Mouse (Mus musculus) pancreas, adult 10 weeks (tissue): ENCODE data around the gene Panx3. TPM values are rescaled to one million over a fixed set of nuclear protein-coding genes. Genes with fewer than 3 reads are reported as not detected.

Source experiments
- polyA plus RNA-seq: library from polyadenylated mRNA; stranded (reverse); fragments of 350-450 nt; fragmentation: Illumina TruSeq; extraction: RNeasy Lipid Tissue Mini Kit (QIAGEN cat#74804); gene quantifications from one replicate; pipeline ENCODE4 v1.2.3, GENCODE M21; 2015; ENCODE audit warnings: low read depth, low replicate concordance; ENCODE audit not compliant: insufficient read depth

Gene Panx3
- not detected for polyA plus RNA-seq

GRCm38 (mm10) chr9:37669115-37669514 lies at the start of gene Panx3:
TSS of gene Panx3 (minus strand) at chr9:37669235.

DNA sequence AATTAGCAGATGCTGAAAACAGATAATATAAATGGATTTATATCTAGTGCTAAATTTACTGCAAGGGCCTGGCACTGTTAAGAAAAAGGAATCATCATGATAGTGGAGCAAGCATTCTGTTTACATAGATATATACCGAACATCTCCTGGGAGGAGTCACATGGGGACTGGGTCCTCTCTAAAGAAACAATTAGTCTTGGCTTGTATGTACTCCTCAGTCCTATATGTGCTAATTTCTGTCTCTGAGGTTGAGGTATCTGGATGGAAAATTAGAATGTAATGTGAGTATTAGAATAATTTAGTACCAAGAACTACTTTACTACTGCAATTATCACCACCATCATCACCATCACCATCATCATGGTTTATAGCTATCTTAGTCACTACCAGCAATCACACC lies 47.1 kb upstream of the Panx3 start, which contains the start of gene Olfr160:
Olfr160 (minus strand) TSS at position 101 of the 400 bp plus-strand sequence.

GRCm38 (mm10) chr9:37656931-37657481 lies 12.0 kb downstream of the Panx3 start, which contains the start of gene Tbrg1:
TSS of gene Tbrg1 (minus strand) at chr9:37657312.

DNA sequence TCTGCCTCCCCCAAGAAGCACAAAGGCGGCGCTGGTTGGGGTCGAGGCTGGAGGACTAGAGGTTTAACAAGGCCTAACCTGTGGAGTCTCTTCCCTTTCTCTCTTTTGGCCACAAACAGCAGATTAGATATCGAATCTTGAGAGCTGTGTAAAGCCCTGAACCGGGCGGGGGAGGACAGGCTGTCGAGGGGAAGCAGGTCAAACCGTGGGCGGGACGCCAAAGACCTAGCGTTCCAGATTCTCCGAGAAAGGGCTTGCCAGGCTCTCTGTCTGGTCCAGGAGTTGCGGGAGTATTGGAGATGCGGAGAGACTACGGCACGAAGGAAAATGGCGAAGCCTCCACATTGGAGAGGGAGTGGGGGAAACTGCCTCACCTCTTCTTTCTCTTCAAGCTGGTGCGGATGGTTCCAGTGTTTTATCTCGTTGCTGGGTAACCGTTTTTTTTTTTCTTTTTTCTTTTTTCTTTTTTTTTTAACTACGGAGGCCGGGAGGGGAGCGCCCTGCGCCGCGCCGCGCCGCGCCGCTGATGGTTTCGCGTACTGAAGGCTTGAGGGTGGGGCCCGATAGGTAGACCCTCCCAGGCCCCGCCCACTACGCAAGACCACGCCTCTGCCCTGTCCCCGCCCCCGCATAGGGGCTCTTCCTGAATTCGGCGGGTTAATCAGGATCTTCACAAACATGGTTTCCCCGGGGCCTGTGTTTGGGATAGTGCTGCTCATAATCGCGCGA lies 55.7 kb downstream of the Panx3 start, which contains the start of gene Spa17:
Spa17 (minus strand) TSS at position 541 of the 729 bp plus-strand sequence.

Other genes starting within 250 kb of the Panx3 start
- 0.57 TPM for gene Robo3, start 236.0 kb downstream of the Panx3 start, polyA plus RNA-seq
- 12.3 TPM for gene Msantd2, start 179.9 kb downstream of the Panx3 start, polyA plus RNA-seq
- 45.9 TPM for gene Esam, start 141.2 kb downstream of the Panx3 start, polyA plus RNA-seq
- gene Vsig2, start 130.0 kb downstream of the Panx3 start, polyA plus RNA-seq, result 10.8 TPM
- 3.7 TPM for gene Nrgn, start 116.3 kb downstream of the Panx3 start, polyA plus RNA-seq
- 2.4 TPM for gene Siae, start 113.5 kb downstream of the Panx3 start, polyA plus RNA-seq
- 2.3 TPM for gene Spa17, start 55.5 kb downstream of the Panx3 start, polyA plus RNA-seq
- gene Tbrg1, start 11.9 kb downstream of the Panx3 start, polyA plus RNA-seq, result 28.4 TPM
- gene Olfr160, start 47.0 kb upstream of the Panx3 start, polyA plus RNA-seq, result not detected
- gene Olfr874, start 75.9 kb upstream of the Panx3 start, polyA plus RNA-seq, result not detected
- gene Olfr875, start 102.6 kb upstream of the Panx3 start, polyA plus RNA-seq, result not detected
- not detected for gene Olfr876, start 133.8 kb upstream of the Panx3 start, polyA plus RNA-seq
- gene Olfr877, start 185.0 kb upstream of the Panx3 start, polyA plus RNA-seq, result not detected
- not detected for gene Olfr145, start 227.5 kb upstream of the Panx3 start, polyA plus RNA-seq
- gene Olfr878, start 248.6 kb upstream of the Panx3 start, polyA plus RNA-seq, result not detected